Mouse (Mus musculus) stomach, postnatal 0 days (tissue): ENCODE measurements around the gene Bicral.

Source experiments
- CTCF ChIP-seq: IDR thresholded peaks from 2 replicates; pipeline ENCODE4 v1.5.1; 2016; ENCODE audit warnings: antibody characterized with exemption, low read depth, mild to moderate bottlenecking, moderate library complexity
- EP300 ChIP-seq: optimal IDR thresholded peaks from 2 replicates; pipeline ENCODE3; 2016; ENCODE audit warnings: antibody characterized with exemption

DNA sequence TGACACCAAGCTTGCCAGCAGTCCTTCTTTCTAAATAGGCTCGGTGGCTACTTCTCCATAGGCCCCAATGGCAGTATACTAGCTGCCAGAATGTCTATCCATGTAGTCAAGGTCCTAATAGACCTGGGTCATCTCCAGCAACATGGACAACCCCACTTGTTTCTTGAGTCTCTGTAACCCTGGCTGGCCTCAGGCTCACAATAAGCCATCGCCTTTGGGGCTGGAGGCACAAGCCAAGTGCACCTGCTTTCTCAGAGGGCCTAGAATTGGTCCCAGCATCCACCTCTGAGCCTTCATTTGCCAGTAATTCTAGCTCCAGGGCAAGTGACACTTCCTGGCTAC is 84.2 kb downstream of the Bicral start:
- no peak for TF ChIP-seq CTCF
- TF ChIP-seq EP300 = no peak
